Mouse (Mus musculus) layer of hippocampus, adult 8-10 months (tissue): ENCODE measurements around the gene Osbp2. TPM values are rescaled to one million over a fixed set of nuclear protein-coding genes. Genes with fewer than 3 reads are reported as not detected.

Source experiments
- DNase-seq, 2 experiments: peaks; one replicate each; pipeline ENCODE4 v3.0.0; 2022; ENCODE audit warnings: low spot score in 2 of 2
- total RNA-seq, 4 experiments: library from RNA; stranded (reverse); gene quantifications; 2 replicates each; pipeline ENCODE4 v1.2.4; 2022

Gene Osbp2
- total RNA-seq, 4 experiments from 2014 or later = 63.6 to 77.0 (median 69.9) TPM

DNA sequence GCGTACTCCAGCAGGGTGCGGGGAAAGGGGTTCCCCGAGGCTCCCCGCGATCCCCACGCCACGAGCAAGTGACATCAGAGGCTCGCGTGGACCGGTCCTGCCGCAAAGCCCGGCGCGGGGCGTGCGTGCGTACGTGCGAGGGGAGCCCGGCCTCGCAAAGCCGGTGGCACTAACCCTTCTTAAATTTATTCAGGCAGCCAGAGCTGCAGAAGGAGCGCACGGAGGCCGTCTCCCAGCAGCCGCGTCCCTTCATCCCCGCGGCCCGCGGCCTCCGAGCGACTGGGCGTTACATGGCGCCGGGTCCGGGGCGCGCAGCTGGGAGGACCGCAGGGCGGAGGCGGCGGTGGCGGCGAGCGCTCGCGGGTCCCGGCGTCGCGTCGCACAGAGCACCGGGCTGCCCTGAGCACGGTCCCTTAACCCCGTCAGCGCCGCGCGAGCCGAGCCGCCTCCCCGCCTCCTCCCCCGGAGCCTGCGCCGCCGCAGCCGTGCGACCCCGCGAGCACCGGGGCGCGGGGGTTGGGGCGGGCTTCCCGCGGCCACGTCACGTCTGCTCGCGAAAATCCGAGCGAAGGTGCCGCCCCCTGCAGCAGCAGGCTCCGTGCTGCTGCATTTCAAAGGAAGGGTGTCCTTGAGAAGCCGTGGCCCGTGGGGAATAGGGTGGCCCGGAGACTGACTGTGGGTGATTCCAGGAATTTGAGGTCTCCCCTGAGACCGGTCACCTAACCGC is 101.8 kb downstream of the Osbp2 start:
- no peak for DNase-seq

GRCm38 (mm10) chr11:3761339-3761738 is 102.4 kb downstream of the Osbp2 start:
- DNase-seq = no peak

DNA sequence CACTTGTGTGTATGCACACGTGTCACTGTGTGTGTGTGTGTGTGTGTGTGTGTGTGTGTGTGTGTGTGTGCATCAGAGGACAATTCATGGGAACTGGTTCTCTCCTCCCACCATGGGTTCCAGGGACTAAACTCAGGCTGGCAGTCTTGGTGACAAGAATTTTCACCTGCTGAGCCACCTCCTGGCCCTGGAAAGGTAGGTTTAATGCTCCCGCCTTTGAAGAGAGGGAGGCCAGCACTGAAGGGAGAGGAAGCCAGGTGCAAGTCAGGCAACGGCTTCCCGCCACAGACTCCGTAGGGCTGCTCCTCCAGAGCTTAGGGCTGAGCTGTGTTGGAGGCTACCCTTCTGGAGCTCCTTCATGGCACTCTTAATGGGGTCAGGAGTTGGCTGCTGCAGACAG is 104.3 kb downstream of the Osbp2 start:
- DNase-seq = no peak

DNA sequence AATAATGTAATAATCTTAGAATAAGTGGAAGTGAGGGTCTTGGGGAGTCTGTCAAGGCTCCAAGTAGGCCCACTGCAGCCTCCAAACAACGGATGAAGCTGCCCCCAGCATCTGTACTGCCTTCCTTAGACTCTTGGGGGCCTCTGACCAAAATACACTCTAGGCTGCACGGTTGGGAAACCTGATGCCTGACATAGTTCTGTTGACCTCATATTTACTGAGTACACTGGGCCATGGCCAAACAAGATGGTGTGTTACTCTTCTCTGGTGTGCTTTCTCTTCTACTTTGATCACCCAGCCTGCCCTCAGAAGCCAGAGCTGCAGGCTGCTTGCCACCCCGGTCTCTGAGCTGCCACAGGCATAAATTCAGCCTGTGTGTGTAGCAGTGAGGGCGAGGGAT is 108.4 kb downstream of the Osbp2 start:
- no peak for DNase-seq

- no peak for DNase-seq
Observed at GRCm38 (mm10) chr11:3754685-3755084, 109.0 kb downstream of the Osbp2 start.

GRCm38 (mm10) chr11:3753897-3754296 is 109.8 kb downstream of the Osbp2 start:
- no peak for DNase-seq

- no peak for DNase-seq
Observed at GRCm38 (mm10) chr11:3752766-3753165, 110.9 kb downstream of the Osbp2 start.

DNA sequence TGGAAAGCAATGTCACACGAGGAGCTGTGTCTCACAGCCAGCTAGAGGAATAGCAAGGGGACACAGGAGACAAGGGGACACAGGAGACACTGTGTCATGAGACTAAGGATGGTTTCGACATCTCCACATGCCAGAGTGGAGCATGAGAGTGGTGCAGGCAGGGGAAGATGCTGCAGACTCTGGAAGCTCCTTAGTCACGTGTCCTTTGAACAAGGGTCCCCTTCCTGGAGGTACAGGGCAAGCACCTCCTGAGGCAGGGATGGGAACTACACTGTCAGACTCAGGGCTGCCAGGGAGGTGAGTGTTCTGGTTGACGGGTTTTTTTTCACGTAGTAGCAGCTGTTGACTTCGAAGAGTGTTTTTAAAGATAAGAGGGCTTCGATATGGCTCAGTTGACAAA is 113.9 kb downstream of the Osbp2 start:
- DNase-seq = no peak

GRCm38 (mm10) chr11:3742449-3742848 is 121.3 kb downstream of the Osbp2 start:
- no peak for DNase-seq

DNA sequence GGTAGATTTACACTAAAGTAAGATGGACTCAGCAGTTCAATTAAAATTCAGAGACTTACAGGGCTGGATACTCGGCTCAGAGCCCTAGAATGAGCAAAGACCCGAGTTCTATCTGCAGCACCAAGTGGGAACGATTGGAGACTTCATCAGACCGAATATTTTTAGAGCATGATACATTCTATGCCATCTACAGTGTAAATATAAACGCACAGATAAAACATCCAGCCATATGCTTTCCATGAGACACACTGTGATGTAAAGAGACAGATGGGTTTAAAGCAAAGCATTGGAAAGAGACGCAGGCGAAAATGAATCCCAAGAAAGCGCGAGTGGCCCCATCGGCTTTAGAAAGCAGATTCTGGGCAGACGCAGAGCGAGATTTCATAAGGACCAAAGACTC is 122.5 kb downstream of the Osbp2 start:
- no peak for DNase-seq

DNA sequence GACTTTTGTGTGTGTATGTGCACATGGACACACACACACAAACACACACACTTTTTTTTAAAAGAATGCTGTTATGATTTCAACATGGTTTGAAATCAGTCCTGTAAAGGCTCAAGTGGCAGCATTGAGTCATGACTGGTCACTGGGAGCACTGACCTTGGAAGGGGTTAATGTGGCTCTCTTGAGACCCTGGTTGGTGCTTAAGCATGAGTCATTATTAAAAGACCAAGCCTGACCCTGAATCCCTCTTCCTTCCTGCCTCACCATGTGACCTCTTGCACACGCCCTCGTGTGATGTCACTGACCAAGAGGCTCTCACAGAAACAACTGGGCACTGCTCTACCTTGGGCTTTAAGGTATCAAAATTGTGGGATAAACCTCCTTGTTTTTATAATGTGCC is 124.9 kb downstream of the Osbp2 start:
- no peak for DNase-seq

DNA sequence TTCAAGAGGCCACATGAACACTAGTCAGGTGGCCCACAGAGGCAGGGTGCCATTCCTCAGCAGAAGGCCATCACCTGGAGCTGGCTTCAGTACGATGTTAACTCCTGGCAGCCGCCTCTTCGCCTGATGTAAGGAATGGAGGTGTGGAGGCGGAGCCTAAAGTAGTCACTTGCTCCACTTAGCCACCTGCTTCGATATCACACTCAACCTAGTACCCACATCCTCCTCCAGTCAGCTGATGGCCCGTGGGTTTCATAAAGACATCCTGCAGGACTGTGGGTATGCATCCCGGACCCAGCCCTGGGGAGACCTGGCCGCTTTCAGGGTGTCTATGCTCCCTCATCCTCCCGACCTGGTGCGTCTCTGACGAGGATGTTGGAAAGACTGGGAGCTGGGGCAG is 128.0 kb downstream of the Osbp2 start:
- DNase-seq = no peak

DNA sequence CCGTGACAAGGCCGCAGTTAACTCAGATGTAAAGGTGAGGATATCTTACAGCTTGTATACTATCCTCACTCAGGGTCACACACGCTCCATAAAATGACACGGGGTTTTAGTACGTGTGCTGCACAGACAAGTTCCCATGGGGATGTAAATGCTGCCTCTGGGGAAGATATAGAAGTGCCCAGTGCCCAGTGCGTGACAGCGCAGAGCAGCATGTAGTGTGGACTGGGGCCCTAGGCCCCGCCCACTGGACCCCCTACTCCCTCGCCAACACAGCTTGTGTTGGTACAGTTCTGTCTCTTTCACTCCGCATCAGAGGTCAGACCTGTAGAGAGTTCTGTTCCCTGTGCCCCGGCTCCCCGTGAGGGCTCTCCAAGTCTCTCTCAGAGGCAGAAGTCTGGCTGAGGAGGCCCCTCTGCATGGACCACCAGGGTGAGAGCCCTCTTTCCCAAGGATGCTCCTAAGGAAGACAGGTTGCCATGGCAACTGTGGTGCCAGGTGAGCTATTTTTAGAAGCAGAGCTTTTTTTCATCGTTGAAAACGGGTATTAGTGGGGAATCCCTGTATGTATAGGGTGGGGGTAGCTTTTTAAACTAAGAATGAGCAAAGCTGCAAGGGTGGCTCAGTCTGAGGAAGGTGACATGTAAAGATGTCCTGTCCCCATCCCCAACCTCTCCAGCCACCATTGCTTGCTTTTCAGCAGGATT is 129.6 kb downstream of the Osbp2 start:
- no peak for DNase-seq

DNA sequence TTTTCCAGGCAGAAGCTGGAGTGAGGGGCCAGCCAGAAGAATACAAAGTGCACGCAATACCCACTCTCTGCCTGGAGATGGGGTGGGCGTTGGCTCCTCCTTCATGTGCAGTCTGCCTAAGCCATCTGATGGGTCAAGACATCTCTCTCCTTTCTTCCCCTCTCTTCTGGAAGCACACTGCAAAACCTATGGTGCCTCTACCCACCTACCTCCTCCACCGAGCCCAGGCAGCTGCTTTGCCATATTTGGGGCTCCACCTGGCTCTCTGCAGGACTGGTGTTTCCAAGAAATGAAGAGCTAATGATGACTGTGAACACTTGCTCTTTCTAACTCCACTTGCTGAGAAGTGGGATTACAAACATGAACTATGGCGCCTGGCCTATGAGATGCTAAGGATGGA is 132.2 kb downstream of the Osbp2 start:
- DNase-seq = no peak

DNA sequence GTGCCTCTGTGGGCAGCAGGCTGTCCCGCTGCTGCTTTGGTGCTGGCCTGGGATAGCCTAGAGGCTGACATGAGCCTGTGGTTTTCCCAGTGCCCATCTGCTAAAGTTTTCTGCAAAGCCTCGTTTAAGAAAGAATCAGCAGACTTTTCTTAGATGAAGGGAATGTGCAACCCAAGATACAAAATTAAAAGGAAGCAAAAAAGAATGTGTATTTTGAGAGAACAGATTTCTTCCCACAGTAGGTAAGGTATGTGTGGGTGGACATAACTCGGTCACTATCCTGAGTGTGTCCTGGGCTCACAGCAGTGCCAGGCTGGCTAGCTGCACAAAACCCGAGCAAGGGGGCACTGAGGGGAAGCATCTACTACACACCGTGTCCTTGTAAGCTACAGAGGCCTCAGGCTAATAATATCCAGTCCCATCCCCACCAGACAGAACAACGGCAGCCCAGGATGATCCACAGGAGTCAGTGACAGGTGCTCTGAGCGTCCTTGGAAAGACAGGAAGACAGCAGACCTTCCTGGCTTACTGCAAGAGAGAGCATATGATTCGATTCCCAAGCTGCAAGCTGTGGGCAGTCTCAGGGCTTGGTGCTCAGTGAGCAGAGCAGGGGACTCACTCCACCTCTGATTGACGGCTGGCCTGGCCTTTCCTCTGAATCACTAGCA is 136.1 kb downstream of the Osbp2 start:
- no peak for DNase-seq

DNA sequence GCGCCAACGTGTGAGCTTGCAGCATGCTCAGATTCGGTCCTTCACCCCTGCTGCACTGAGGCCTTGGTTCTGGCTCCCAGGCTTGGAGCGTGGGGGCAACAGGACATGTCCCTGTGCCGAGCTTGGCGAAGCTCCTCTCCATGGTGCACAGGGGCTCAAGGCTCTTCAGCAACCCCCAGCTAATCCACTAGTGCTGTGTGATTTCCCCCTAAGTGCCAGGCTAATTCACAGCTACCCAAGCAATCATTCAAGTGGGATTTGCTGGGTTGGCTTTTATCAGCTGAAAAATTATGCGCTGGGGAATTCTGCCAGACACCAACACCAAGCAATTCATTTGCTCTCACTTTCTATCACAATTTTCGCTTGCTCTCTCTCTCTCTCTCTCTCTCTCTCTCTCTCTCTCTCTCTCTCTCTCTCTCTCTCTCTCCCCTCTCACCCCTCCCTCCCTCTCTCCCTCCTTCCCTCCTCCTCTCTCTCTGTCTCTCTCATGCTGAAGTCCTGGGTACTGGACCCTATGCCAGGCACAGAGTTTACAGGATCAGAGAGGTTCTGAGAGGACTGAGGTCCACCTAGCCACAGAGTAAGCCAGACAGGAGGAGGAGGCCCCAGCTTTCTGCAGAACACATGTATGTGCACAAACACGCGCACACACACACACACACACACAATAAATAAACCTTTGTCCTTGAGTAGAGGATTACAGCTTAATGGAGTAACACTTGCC is 138.2 kb downstream of the Osbp2 start:
- DNase-seq = no peak

GRCm38 (mm10) chr11:3724726-3725125 is 139.0 kb downstream of the Osbp2 start:
- DNase-seq = no peak

GRCm38 (mm10) chr11:3723910-3724309 is 139.8 kb downstream of the Osbp2 start:
- DNase-seq = peak in 1 of 2 experiments; percentile 49

DNA sequence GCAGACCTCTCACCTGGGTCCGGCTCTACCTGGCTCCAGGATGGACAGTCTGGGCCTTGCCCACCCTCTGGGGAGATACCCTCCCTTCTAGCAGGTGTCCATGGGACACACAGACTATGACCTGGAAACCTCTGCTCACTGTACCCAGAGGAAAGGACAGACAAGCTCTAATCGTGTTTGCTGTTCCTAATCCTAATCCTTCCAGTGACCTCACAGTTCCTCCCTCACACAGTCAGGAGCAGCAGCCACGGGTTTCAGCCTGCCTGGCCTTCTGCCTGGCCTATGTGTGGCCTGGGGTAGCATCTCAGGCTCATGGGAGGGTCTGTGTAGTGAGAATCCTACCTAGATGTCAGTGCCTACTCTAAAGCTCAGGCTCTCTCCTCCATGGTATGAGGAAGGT is 140.8 kb downstream of the Osbp2 start:
- no peak for DNase-seq

DNA sequence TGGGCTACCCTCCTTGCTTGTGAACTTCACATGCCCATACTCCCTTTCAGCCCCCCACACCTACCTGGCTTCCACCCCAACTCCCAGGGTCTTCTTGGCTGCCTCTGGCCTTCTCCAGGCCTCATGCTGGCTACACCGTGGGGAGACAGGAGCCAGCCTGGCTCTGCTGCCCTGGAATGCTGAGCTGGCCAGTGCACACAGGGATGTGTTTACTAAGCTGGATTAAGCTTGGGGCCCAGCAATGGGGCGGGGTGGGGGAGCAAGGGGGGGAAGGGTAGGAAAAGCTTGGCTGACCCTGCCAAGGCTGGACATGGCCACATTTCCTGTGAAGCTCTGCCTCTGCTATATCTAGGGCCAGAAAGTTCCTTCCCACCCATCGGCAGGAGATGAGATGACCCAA is 141.7 kb downstream of the Osbp2 start:
- DNase-seq = no peak

- no peak for DNase-seq
Observed at GRCm38 (mm10) chr11:3716662-3717061, 147.0 kb downstream of the Osbp2 start.

DNA sequence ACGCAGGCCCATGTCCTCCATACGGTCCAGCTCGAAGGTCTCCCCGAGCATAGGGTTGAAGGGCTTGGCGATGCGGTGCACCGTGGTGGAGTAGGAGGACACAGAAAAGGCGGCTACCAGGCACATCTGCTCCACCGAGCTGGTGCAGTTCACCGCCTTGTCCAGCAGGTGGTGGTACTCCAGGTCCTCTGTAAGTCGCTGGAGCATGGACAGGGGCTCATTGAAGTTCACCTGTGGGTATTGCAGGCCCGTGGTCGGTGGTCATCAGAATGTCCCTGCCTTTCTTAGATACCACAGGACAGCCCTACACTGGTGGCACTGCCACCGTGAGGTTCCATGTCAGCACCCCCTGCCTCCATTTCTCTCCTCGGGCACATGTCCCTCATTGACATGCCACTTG is 149.2 kb downstream of the Osbp2 start:
- peak in 1 of 2 experiments; percentile 76 for DNase-seq
